Comparison of ENCODE assay signal across 9 mouse cellular contexts in genomic region chr6:115609121-115609520, GRCm38 (mm10). TPM values are rescaled to one million over a fixed set of nuclear protein-coding genes. Genes with fewer than 3 reads are reported as not detected.
A peak's percentile ranks its signal among the peaks of the same experiment; 100 is the strongest.
DNase-seq lines count a peak whose midpoint lies in the region; ATAC-seq and TF ChIP-seq lines count a peak whose summit lies in the region.
"Had no signal": no experiment of that assay in that cellular context is flagged by ENCODE, and none has a peak within 500 bp of the region (broad histone marks: within the 10 kb centered on the region; RNA-seq: fewer than 3 reads in every experiment).

No protein-coding gene starts in this region.

- TF ChIP-seq CTCF in ES-Bruce4 (IDR thresholded peaks at IDR 0.05; ENCODE audit: low read depth, low read length), result peak; percentile 28

- 64% methylated on average over 3 of the region's 3 CpGs for WGBS in kidney, embryonic 16.5 days
- 68% methylated on average over 3 of the region's 3 CpGs for WGBS in forebrain, embryonic 10.5 days

- H3K4me3 ChIP-seq in kidney, embryonic 16.5 days (ENCODE audit: low read length), result no peak overlapping the region
- no peak overlapping the region for H3K4me3 ChIP-seq in ES-Bruce4 (ENCODE audit: low read depth, low read length)
- H3K4me3 ChIP-seq in forebrain, embryonic 10.5 days, result no peak overlapping the region

- no peak for TF ChIP-seq EP300 in ES-Bruce4 (IDR thresholded peaks at IDR 0.05; ENCODE audit: insufficient read depth, low read depth, low read length)

- TF ChIP-seq POLR2A in ES-Bruce4 (IDR thresholded peaks at IDR 0.05; ENCODE audit: insufficient read depth, low read length), result no peak

- peaks cover 38% of the 10 kb centered on the region for H3K36me3 ChIP-seq in kidney, embryonic 16.5 days (ENCODE audit: insufficient read depth, low read length)
- peaks cover 17% of the 10 kb centered on the region for H3K36me3 ChIP-seq in ES-Bruce4 (ENCODE audit: control insufficient read depth, insufficient read depth, low read length, poor library complexity, severe bottlenecking)
- H3K36me3 ChIP-seq in forebrain, embryonic 10.5 days (replicated peaks), result peaks cover 55% of the 10 kb centered on the region

- no peaks in the 10 kb centered on the region for H3K27me3 ChIP-seq in kidney, embryonic 16.5 days (ENCODE audit: insufficient read depth, low read length)
- no peaks in the 10 kb centered on the region for H3K27me3 ChIP-seq in ES-Bruce4 (ENCODE audit: control insufficient read depth, insufficient read depth, low read length, poor library complexity, severe bottlenecking)
- H3K27me3 ChIP-seq in forebrain, embryonic 10.5 days (ENCODE audit: poor library complexity, severe bottlenecking), result no peaks in the 10 kb centered on the region

- DNase-seq in kidney, adult 9 months, result peak; percentile 34
- peak; percentile 38 for DNase-seq in c-Kit-positive CD71-negative TER-119-negative erythroid progenitor cells, embryonic 14.5 days (ENCODE audit: low read depth)
- DNase-seq in mesoderm, embryonic 11.5 days (ENCODE audit: low read depth, low spot score), result peak; percentile 37
- DNase-seq in urinary bladder, postnatal 4 days (ENCODE audit: low spot score in 2 of 2), result no peak
- no peak for DNase-seq in left cerebral cortex, adult 11 months (ENCODE audit: low spot score)
- DNase-seq in forebrain, embryonic 10.5 days (ENCODE audit: extremely low spot score, low spot score), result no peak

- no peaks in the 10 kb centered on the region for H3K9me3 ChIP-seq in kidney, embryonic 16.5 days (ENCODE audit: low read length)
- H3K9me3 ChIP-seq in ES-Bruce4 (replicated peaks; ENCODE audit: control insufficient read depth, insufficient read depth, low read length, poor library complexity, severe bottlenecking), result no peaks in the 10 kb centered on the region
- no peaks in the 10 kb centered on the region for H3K9me3 ChIP-seq in forebrain, embryonic 10.5 days

- H3K4me1 ChIP-seq in kidney, embryonic 16.5 days (ENCODE audit: insufficient read depth, low read length), result no peaks in the 10 kb centered on the region
- no peaks in the 10 kb centered on the region for H3K4me1 ChIP-seq in ES-Bruce4 (ENCODE audit: control insufficient read depth, insufficient read depth, low read length)
- H3K4me1 ChIP-seq in forebrain, embryonic 10.5 days, result no peaks in the 10 kb centered on the region; the same call in 1 of the 2 replicates

- no peak overlapping the region for H3K4me2 ChIP-seq in kidney, embryonic 16.5 days (replicated peaks; ENCODE audit: low read depth, low read length)

- ATAC-seq in kidney, embryonic 16.5 days (ENCODE audit: low FRiP score, low TSS enrichment), result no peak

- H3K27ac ChIP-seq in kidney, embryonic 16.5 days (ENCODE audit: low read length), result no peak overlapping the region
- no peak overlapping the region for H3K27ac ChIP-seq in ES-Bruce4 (ENCODE audit: insufficient read depth, low read length)
- no peak overlapping the region for H3K27ac ChIP-seq in forebrain, embryonic 10.5 days

- no peak overlapping the region for H3K9ac ChIP-seq in kidney, embryonic 16.5 days (replicated peaks; ENCODE audit: low read length)
- H3K9ac ChIP-seq in ES-Bruce4 (ENCODE audit: low read depth, poor library complexity, severe bottlenecking), result no peak overlapping the region

RNA-seq across cellular contexts. Expression of gene Mkrn2, which starts 7.4 kb away (rescaled TPM):
- polyA plus RNA-seq in kidney, embryonic 16.5 days (2015; fragmentation: Nextera tagmentation; extraction: Ambion mirVana), result 33.8 and 35.0 TPM in 2 replicates
- polyA plus RNA-seq in ES-Bruce4 (2011; ENCODE audit: insufficient read depth, insufficient read length, low read depth, missing spikeins), result 45.1 and 45.8 TPM in 2 replicates
- 27.5 and 29.3 TPM in 2 replicates for polyA plus RNA-seq in forebrain, embryonic 10.5 days (2016; fragmentation: Nextera tagmentation; extraction: Ambion mirVana)

RNA-seq across cellular contexts. Expression of gene Mkrn2os, which starts 16.7 kb away (rescaled TPM):
- polyA plus RNA-seq in kidney, embryonic 16.5 days (2015; fragmentation: Nextera tagmentation; extraction: Ambion mirVana), result 4.8 and 5.7 TPM in 2 replicates
- polyA plus RNA-seq in ES-Bruce4 (2011; ENCODE audit: insufficient read depth, insufficient read length, low read depth, missing spikeins), result not detected in 2 replicates
- polyA plus RNA-seq in forebrain, embryonic 10.5 days (2016; fragmentation: Nextera tagmentation; extraction: Ambion mirVana), result 0.06 and 0.40 TPM in 2 replicates
- polyA plus RNA-seq: cortical plate, adult 2 months had no signal

Comparison
In these comparisons a context has a peak if more than half of its experiments do, and no peak if none do; other contexts are left out.
1. DNase-seq: peak in kidney, adult 9 months (single experiment), c-Kit-positive CD71-negative TER-119-negative erythroid progenitor cells, embryonic 14.5 days (single experiment) and mesoderm, embryonic 11.5 days (single experiment); none in urinary bladder, postnatal 4 days (0 of 2), left cerebral cortex, adult 11 months (single experiment) and forebrain, embryonic 10.5 days (single experiment).